ENCODE assay signal across 8 mouse cellular contexts in the genomic region with DNA sequence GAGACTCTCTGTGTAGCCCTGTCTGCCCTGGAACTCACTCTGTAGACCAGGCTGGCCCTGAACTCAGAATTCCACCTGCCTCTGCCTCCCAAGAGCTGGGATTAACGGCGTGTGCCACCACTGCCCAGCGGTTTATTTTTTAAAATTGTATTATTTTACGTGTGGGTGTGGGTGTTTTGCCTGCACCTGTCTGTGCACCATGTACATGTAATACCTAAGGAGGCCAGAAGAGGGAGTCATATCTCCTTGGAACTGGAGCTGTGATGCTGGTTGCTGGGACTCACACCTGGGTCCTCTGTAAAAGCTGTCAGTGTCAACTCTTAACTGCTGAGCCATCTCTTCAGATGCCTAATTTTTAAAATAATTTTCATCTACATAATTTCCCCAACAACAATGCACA. TPM values are rescaled to one million over a fixed set of nuclear protein-coding genes. Genes with fewer than 3 reads are reported as not detected.
DNase-seq lines count a peak whose midpoint lies in the region; ATAC-seq lines count a peak whose summit lies in the region.

No protein-coding gene starts in this region.

- no peak overlapping the region for H3K9ac ChIP-seq in midbrain, embryonic 11.5 days (ENCODE audit: low read length)

- no peaks in the 10 kb centered on the region for H3K9me3 ChIP-seq in midbrain, embryonic 11.5 days (ENCODE audit: control insufficient read depth, low read length)

- no peak overlapping the region for H3K4me2 ChIP-seq in midbrain, embryonic 11.5 days

- DNase-seq in cerebellum, postnatal 14 days = peak; percentile 22 to 25
- DNase-seq in cerebellum, adult 18-20 months = no peak
- peak; percentile 28 for DNase-seq in spleen, adult 12 weeks (ENCODE audit: low spot score)
- no peak for DNase-seq in spleen, postnatal 10 days (ENCODE audit: low spot score in 2 of 2)
- DNase-seq in kidney, postnatal 36 days = peak; percentile 36 to 49
- DNase-seq in thymus, postnatal 10 days (ENCODE audit: low spot score in 2 of 2) = peak; percentile 40 to 76
- DNase-seq in midbrain, embryonic 11.5 days (ENCODE audit: low spot score, missing footprints) = no peak
- DNase-seq in frontal cortex, postnatal 14 days (ENCODE audit: low spot score in 2 of 2) = no peak

- WGBS in midbrain, embryonic 11.5 days = 72% methylated on average over 4 of the region's 4 CpGs

- H3K27me3 ChIP-seq in midbrain, embryonic 11.5 days (ENCODE audit: control insufficient read depth, insufficient read depth, low read length) = no peaks in the 10 kb centered on the region

- no peaks in the 10 kb centered on the region for H3K36me3 ChIP-seq in midbrain, embryonic 11.5 days (ENCODE audit: control insufficient read depth, insufficient read depth, low read length)

- H3K27ac ChIP-seq in midbrain, embryonic 11.5 days (ENCODE audit: low read depth, low read length) = no peak overlapping the region

- H3K4me3 ChIP-seq in midbrain, embryonic 11.5 days (ENCODE audit: low read depth, low read length) = no peak overlapping the region

- no peaks in the 10 kb centered on the region for H3K4me1 ChIP-seq in midbrain, embryonic 11.5 days (ENCODE audit: control insufficient read depth, insufficient read depth, low read length)

- ATAC-seq in midbrain, embryonic 11.5 days (ENCODE audit: low FRiP score) = no peak

RNA-seq across cellular contexts. Expression of gene Ppp2r5a, which starts 38.6 kb away (rescaled TPM):
- 14.8 and 19.2 TPM in 2 replicates for polyA plus RNA-seq in midbrain, embryonic 11.5 days (2014; fragmentation: Nextera tagmentation; extraction: Ambion mirVana)

RNA-seq across cellular contexts. Expression of gene Tmem206, which starts 38.8 kb away (rescaled TPM):
- 38.5 and 39.1 TPM in 2 replicates for polyA plus RNA-seq in midbrain, embryonic 11.5 days (2014; fragmentation: Nextera tagmentation; extraction: Ambion mirVana)

RNA-seq across cellular contexts. Expression of gene Nenf, which starts 46.5 kb away (rescaled TPM):
- 70.5 and 77.9 TPM in 2 replicates for polyA plus RNA-seq in midbrain, embryonic 11.5 days (2014; fragmentation: Nextera tagmentation; extraction: Ambion mirVana)

Comparison
In these comparisons a context has a peak if more than half of its experiments do, and no peak if none do; other contexts are left out.
1. DNase-seq: peak in cerebellum, postnatal 14 days (2 of 2), spleen, adult 12 weeks (single experiment), kidney, postnatal 36 days (2 of 2) and thymus, postnatal 10 days (2 of 2); none in cerebellum, adult 18-20 months (0 of 2), spleen, postnatal 10 days (0 of 2), midbrain, embryonic 11.5 days (single experiment) and frontal cortex, postnatal 14 days (0 of 2).